Mouse (Mus musculus) cortical plate, adult 2 months (tissue): ENCODE data around the gene Lrrc27.

Source experiments
- CTCF ChIP-seq: fragments of 200-500 bp; IDR thresholded peaks from 2 replicates; pipeline ENCODE4 v1.5.1; 2011; ENCODE audit warnings: mild to moderate bottlenecking, control low read depth, low read length; ENCODE audit not compliant: insufficient read depth; ENCODE audit errors: extremely low read depth
- POLR2A ChIP-seq: fragments of 200-500 bp; IDR thresholded peaks from 2 replicates; pipeline ENCODE4 v1.6.1; 2011; ENCODE audit warnings: mild to moderate bottlenecking, low read length, control low read depth; ENCODE audit not compliant: insufficient read depth; ENCODE audit errors: extremely low read depth

DNA sequence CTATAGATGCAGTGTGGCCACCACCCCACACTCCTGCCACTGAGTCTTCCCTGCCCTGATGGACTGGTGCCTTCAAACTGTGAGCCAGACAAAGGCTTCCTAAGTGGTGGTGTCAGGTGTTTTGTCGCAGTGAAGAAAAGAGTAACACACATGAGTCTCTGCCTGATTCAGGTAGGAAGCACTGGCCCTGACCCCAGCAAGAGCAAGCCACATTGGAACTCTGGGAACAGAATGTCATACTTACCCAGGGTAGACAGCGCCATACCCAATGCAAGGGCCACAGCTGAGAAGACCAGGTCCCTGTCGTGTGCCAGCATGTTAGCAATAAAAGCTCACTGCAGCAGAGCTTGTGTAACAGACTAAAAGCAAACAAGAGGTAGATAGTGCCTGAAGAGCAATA is 32.7 kb upstream of the Lrrc27 start:
- TF ChIP-seq POLR2A (no peak), CTCF (no peak)
